Mouse (Mus musculus) myocyte (in vitro differentiated cells): ENCODE data around the gene Ppp2r5c. TPM values are rescaled to one million over a fixed set of nuclear protein-coding genes. Genes with fewer than 3 reads are reported as not detected.

Experiments used
- H3K27me3 ChIP-seq: one replicate; pipeline ENCODE4 v1.6.1; 2011; ENCODE audit not compliant: control insufficient read depth, insufficient read depth, insufficient read length
- H3K36me3 ChIP-seq: one replicate; pipeline ENCODE4 v1.6.1; 2011; ENCODE audit not compliant: control insufficient read depth, insufficient read depth
- H3K4me2 ChIP-seq: one replicate; pipeline ENCODE4 v1.6.1; 2011; ENCODE audit warnings: low read depth, control low read depth
- H3K4me3 ChIP-seq: one replicate; pipeline ENCODE4 v1.5.1; 2011; ENCODE audit warnings: mild to moderate bottlenecking, control low read depth, moderate library complexity
- H3K79me2 ChIP-seq: one replicate; pipeline ENCODE4 v1.6.1; 2011; ENCODE audit not compliant: control insufficient read depth, insufficient read depth
- H3ac ChIP-seq: one replicate; pipeline ENCODE4 v1.6.1; 2011; ENCODE audit not compliant: control insufficient read depth, insufficient read length
- CEBPB ChIP-seq: IDR thresholded peaks from 2 replicates; pipeline ENCODE4 v1.6.1; 2011; ENCODE audit warnings: mild to moderate bottlenecking, moderate library complexity; ENCODE audit not compliant: poor library complexity, insufficient read depth, severe bottlenecking
- E2F4 ChIP-seq: IDR thresholded peaks from one replicate; pipeline ENCODE4 v1.6.1; 2011; ENCODE audit warnings: mild to moderate bottlenecking, control low read depth, moderate library complexity; ENCODE audit not compliant: insufficient read depth
- MAX ChIP-seq: IDR thresholded peaks from one replicate; pipeline ENCODE4 v1.6.1; 2011; ENCODE audit warnings: low read depth, mild to moderate bottlenecking, control low read depth
- MYOD1 ChIP-seq, 3 experiments: IDR thresholded peaks; one replicate each; pipeline ENCODE4 v1.6.1; 2011; ENCODE audit warnings: control low read depth in 2 of 3, low read depth in 2 of 3, mild to moderate bottlenecking in 2 of 3, moderate library complexity in 1 of 3; ENCODE audit not compliant: insufficient read length in 2 of 3, control insufficient read depth in 1 of 3
- MYOG ChIP-seq, 3 experiments: IDR thresholded peaks; one replicate each; pipeline ENCODE4 v1.6.1; 2011; ENCODE audit warnings: control low read depth in 2 of 3, low read depth in 2 of 3, mild to moderate bottlenecking in 2 of 3; ENCODE audit not compliant: insufficient read length in 2 of 3, control insufficient read depth in 1 of 3, insufficient read depth in 1 of 3
- POLR2A ChIP-seq: IDR thresholded peaks from one replicate; pipeline ENCODE4 v1.6.1; 2011; ENCODE audit warnings: low read depth, mild to moderate bottlenecking, control low read depth, moderate library complexity; ENCODE audit not compliant: insufficient read length
- POLR2AphosphoS2 ChIP-seq: IDR thresholded peaks from one replicate; pipeline ENCODE4 v1.6.1; 2011; ENCODE audit warnings: low read depth, control low read depth; ENCODE audit not compliant: insufficient read length
- REST ChIP-seq: IDR thresholded peaks from one replicate; pipeline ENCODE4 v1.6.1; 2011; ENCODE audit warnings: mild to moderate bottlenecking, control low read depth, moderate library complexity; ENCODE audit not compliant: insufficient read depth, insufficient read length
- SRF ChIP-seq: IDR thresholded peaks from one replicate; pipeline ENCODE4 v1.6.1; 2011; ENCODE audit warnings: low read depth; ENCODE audit not compliant: control insufficient read depth, insufficient read length
- TCF12 ChIP-seq: IDR thresholded peaks from one replicate; pipeline ENCODE4 v1.6.1; 2011; ENCODE audit warnings: mild to moderate bottlenecking, control low read depth; ENCODE audit not compliant: poor library complexity, insufficient read depth, severe bottlenecking
- TCF3 ChIP-seq: IDR thresholded peaks from one replicate; pipeline ENCODE4 v1.6.1; 2011; ENCODE audit warnings: low read depth, control low read depth; ENCODE audit not compliant: insufficient read length
- USF1 ChIP-seq: IDR thresholded peaks from one replicate; pipeline ENCODE4 v1.6.1; 2011; ENCODE audit warnings: low read depth, mild to moderate bottlenecking, control low read depth, moderate library complexity
- polyA plus RNA-seq: library from polyadenylated mRNA; unstranded; fragments of >200 nt; fragmentation: generic; extraction: Trizol; gene quantifications from one replicate; pipeline ENCODE4 v1.2.1, GENCODE M21; 2012; ENCODE audit warnings: missing spikeins

The Ppp2r5c gene
- polyA plus RNA-seq, 1 experiment = 42.1 TPM

- Histone ChIP-seq H3K36me3 (no peaks in the 10 kb centered on the region), H3ac (no peak overlapping the region), H3K27me3 (no peaks in the 10 kb centered on the region), H3K4me2 (peak overlapping the region; percentile 28), H3K4me3 (no peak overlapping the region), H3K79me2 (peaks cover 98% of the 10 kb centered on the region)
- TF ChIP-seq USF1 (no peak), SRF (no peak), E2F4 (no peak), MAX (no peak), MYOD1 (IDR thresholded peaks at IDR 0.05; ENCODE audit: control insufficient read depth in 1 of 3, insufficient read length in 2 of 3, low read depth in 2 of 3) (no peak), REST (no peak), TCF12 (no peak), POLR2AphosphoS2 (no peak), TCF3 (no peak), MYOG (IDR thresholded peaks at IDR 0.05; ENCODE audit: control insufficient read depth in 1 of 3, insufficient read depth in 1 of 3, insufficient read length in 2 of 3, low read depth in 2 of 3) (no peak), POLR2A (no peak), CEBPB (no peak)
These were observed 159.2 kb downstream of the Ppp2r5c start for GRCm38 (mm10) chr12:110606161-110606560.

- TF ChIP-seq SRF = no peak
- TF ChIP-seq POLR2A = no peak
- no peak for TF ChIP-seq REST
- no peak for TF ChIP-seq MAX
- TF ChIP-seq CEBPB = no peak
- no peak for TF ChIP-seq POLR2AphosphoS2
- no peak for TF ChIP-seq TCF3
- no peak for TF ChIP-seq TCF12
- no peak for TF ChIP-seq E2F4
- TF ChIP-seq USF1 = no peak
- Histone ChIP-seq H3K79me2 (peaks cover 99% of the 10 kb centered on the region), H3ac (no peak overlapping the region), H3K36me3 (no peaks in the 10 kb centered on the region), H3K27me3 (no peaks in the 10 kb centered on the region), H3K4me3 (no peak overlapping the region), H3K4me2 (peak overlapping the region; percentile 28)
These were observed 159.8 kb downstream of the Ppp2r5c start for GRCm38 (mm10) chr12:110606676-110607075.

GRCm38 (mm10) chr12:110608460-110609152, 161.7 kb downstream of the Ppp2r5c start:
- Histone ChIP-seq H3ac (no peak overlapping the region), H3K4me3 (no peak overlapping the region), H3K36me3 (peaks cover 4% of the 10 kb centered on the region), H3K79me2 (peaks cover 94% of the 10 kb centered on the region), H3K4me2 (peak overlapping the region; percentile 39), H3K27me3 (no peaks in the 10 kb centered on the region)
- no peak for TF ChIP-seq E2F4
- peak; percentile 46; the same call in 1 of the 2 replicates for TF ChIP-seq CEBPB
- no peak for TF ChIP-seq TCF12

- Histone ChIP-seq H3K36me3 (peaks cover 7% of the 10 kb centered on the region), H3ac (no peak overlapping the region), H3K79me2 (peaks cover 89% of the 10 kb centered on the region), H3K4me3 (no peak overlapping the region), H3K4me2 (peak overlapping the region; percentile 10), H3K27me3 (no peaks in the 10 kb centered on the region)
- TF ChIP-seq E2F4 (no peak), MYOD1 (IDR thresholded peaks at IDR 0.05; ENCODE audit: control insufficient read depth in 1 of 3, insufficient read length in 2 of 3, low read depth in 2 of 3) (no peak)
These were observed 162.2 kb downstream of the Ppp2r5c start for GRCm38 (mm10) chr12:110609153-110609497.

- Histone ChIP-seq H3K4me2 (no peak overlapping the region), H3K79me2 (peaks cover 73% of the 10 kb centered on the region), H3K27me3 (no peaks in the 10 kb centered on the region), H3ac (no peak overlapping the region), H3K4me3 (no peak overlapping the region), H3K36me3 (peaks cover 16% of the 10 kb centered on the region)
- TF ChIP-seq USF1 = no peak
- TF ChIP-seq POLR2A = no peak
- no peak for TF ChIP-seq REST
- no peak for TF ChIP-seq MYOD1 (IDR thresholded peaks at IDR 0.05; ENCODE audit: control insufficient read depth in 1 of 3, insufficient read length in 2 of 3, low read depth in 2 of 3)
- no peak for TF ChIP-seq MAX
- no peak for TF ChIP-seq E2F4
- TF ChIP-seq TCF3 = no peak
- no peak for TF ChIP-seq CEBPB
- no peak for TF ChIP-seq SRF
- TF ChIP-seq TCF12 = no peak
- no peak for TF ChIP-seq POLR2AphosphoS2
- TF ChIP-seq MYOG (IDR thresholded peaks at IDR 0.05; ENCODE audit: control insufficient read depth in 1 of 3, insufficient read depth in 1 of 3, insufficient read length in 2 of 3, low read depth in 2 of 3) = no peak
These were observed 163.8 kb downstream of the Ppp2r5c start for GRCm38 (mm10) chr12:110610713-110611112.
